12 mouse cellular contexts compared by ENCODE assay signal in the genomic region with DNA sequence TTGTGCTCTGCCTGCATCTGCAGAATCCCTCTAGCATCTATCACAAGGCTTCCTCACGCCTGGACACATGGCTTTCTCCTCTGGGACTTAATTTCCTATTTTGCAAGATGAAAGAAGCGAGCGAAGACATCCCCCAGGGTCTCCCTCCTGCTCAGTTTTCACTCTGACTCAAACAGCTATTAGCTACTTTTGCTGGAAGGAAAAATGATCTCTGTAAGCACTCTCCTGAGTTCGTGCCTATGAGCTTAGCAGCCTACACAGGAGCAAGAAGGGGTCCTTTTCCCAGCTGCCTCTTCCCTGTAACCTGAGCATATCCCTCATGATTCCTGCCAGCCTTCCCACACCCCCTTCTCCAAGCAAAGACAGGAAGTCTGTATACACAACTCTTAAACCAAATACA.
DNase-seq lines count a peak whose midpoint lies in the region; ATAC-seq and TF ChIP-seq lines count a peak whose summit lies in the region.
"Had no signal": no experiment of that assay in that cellular context is flagged by ENCODE, and none has a peak within 500 bp of the region (broad histone marks: within the 10 kb centered on the region; RNA-seq: fewer than 3 reads in every experiment).

No protein-coding gene starts in this region.

- TF ChIP-seq POLR2A in heart, adult 2 months (IDR thresholded peaks at IDR 0.05; ENCODE audit: insufficient read depth, low read depth, low read length): no peak

- H3K27me3 ChIP-seq in kidney, postnatal 0 days (ENCODE audit: insufficient read depth, low read length): no peaks in the 10 kb centered on the region
- no peaks in the 10 kb centered on the region for H3K27me3 ChIP-seq in forebrain, embryonic 13.5 days
- no peaks in the 10 kb centered on the region for H3K27me3 ChIP-seq in limb, embryonic 13.5 days
- H3K27me3 ChIP-seq in neural tube, embryonic 15.5 days (replicated peaks): no peaks in the 10 kb centered on the region
- no peaks in the 10 kb centered on the region for H3K27me3 ChIP-seq in heart, embryonic 12.5 days (replicated peaks)
- H3K27me3 ChIP-seq in intestine, postnatal 0 days (replicated peaks; ENCODE audit: control insufficient read depth, insufficient read depth, low read length): no peaks in the 10 kb centered on the region
- no peaks in the 10 kb centered on the region for H3K27me3 ChIP-seq in heart, adult 2 months (ENCODE audit: control insufficient read depth, insufficient read depth, low read length)
- H3K27me3 ChIP-seq: limb, embryonic 15.5 days had no signal

- ATAC-seq in kidney, postnatal 0 days (replicated peaks; ENCODE audit: low FRiP score, low read depth): no peak
- no peak for ATAC-seq in forebrain, embryonic 13.5 days
- ATAC-seq in limb, embryonic 13.5 days (ENCODE audit: low FRiP score, low read depth): peak; percentile 83
- ATAC-seq in neural tube, embryonic 15.5 days (ENCODE audit: low FRiP score): 0 out of 2 replicates have a peak, but pooled peaks have one; percentile 11
- ATAC-seq in heart, embryonic 12.5 days (ENCODE audit: insufficient number of reproducible peaks, low FRiP score): no peak
- ATAC-seq in intestine, postnatal 0 days: no peak
- ATAC-seq: lung, postnatal 0 days had no signal

- no peak for TF ChIP-seq EP300 in heart, adult 2 months (IDR thresholded peaks at IDR 0.05; ENCODE audit: insufficient read depth, low read depth, low read length)

- intact Hi-C loops in heart, adult 2 months (cut with DNase I): no loop called here

- H3K27ac ChIP-seq in kidney, postnatal 0 days: no peak overlapping the region
- H3K27ac ChIP-seq in forebrain, embryonic 13.5 days: peak overlapping the region; percentile 41; the same call in 1 of the 2 replicates
- H3K27ac ChIP-seq in limb, embryonic 13.5 days: peak overlapping the region; percentile 33; the same call in 1 of the 2 replicates
- peak overlapping the region; percentile 48 for H3K27ac ChIP-seq in neural tube, embryonic 15.5 days (replicated peaks)
- no peak overlapping the region for H3K27ac ChIP-seq in heart, embryonic 12.5 days (ENCODE audit: poor library complexity, severe bottlenecking)
- H3K27ac ChIP-seq in intestine, postnatal 0 days (ENCODE audit: low read depth, low read length): no peak overlapping the region
- no peak overlapping the region for H3K27ac ChIP-seq in heart, adult 2 months
- H3K27ac ChIP-seq: heart, embryonic 10.5 days; limb, embryonic 15.5 days had no signal

- no peak overlapping the region for H3K4me2 ChIP-seq in kidney, postnatal 0 days (ENCODE audit: low read length)
- H3K4me2 ChIP-seq in forebrain, embryonic 13.5 days: no peak overlapping the region
- H3K4me2 ChIP-seq in limb, embryonic 13.5 days (replicated peaks): no peak overlapping the region
- no peak overlapping the region for H3K4me2 ChIP-seq in neural tube, embryonic 15.5 days
- H3K4me2 ChIP-seq in heart, embryonic 12.5 days: no peak overlapping the region
- no peak overlapping the region for H3K4me2 ChIP-seq in intestine, postnatal 0 days (replicated peaks; ENCODE audit: low read depth)
- H3K4me2 ChIP-seq: limb, embryonic 15.5 days had no signal

- no peak overlapping the region for H3K4me3 ChIP-seq in kidney, postnatal 0 days (replicated peaks; ENCODE audit: low read depth, low read length)
- H3K4me3 ChIP-seq in forebrain, embryonic 13.5 days: no peak overlapping the region
- no peak overlapping the region for H3K4me3 ChIP-seq in limb, embryonic 13.5 days
- H3K4me3 ChIP-seq in neural tube, embryonic 15.5 days (replicated peaks): no peak overlapping the region
- no peak overlapping the region for H3K4me3 ChIP-seq in heart, embryonic 12.5 days
- no peak overlapping the region for H3K4me3 ChIP-seq in intestine, postnatal 0 days (ENCODE audit: low read depth, low read length)
- no peak overlapping the region for H3K4me3 ChIP-seq in heart, adult 2 months
- H3K4me3 ChIP-seq: heart, embryonic 10.5 days; limb, embryonic 15.5 days had no signal

- no peak overlapping the region for H3K9ac ChIP-seq in kidney, postnatal 0 days (ENCODE audit: low read depth, low read length)
- H3K9ac ChIP-seq in forebrain, embryonic 13.5 days: no peak overlapping the region
- H3K9ac ChIP-seq in limb, embryonic 13.5 days: no peak overlapping the region
- H3K9ac ChIP-seq in neural tube, embryonic 15.5 days (replicated peaks): no peak overlapping the region
- no peak overlapping the region for H3K9ac ChIP-seq in heart, embryonic 12.5 days
- no peak overlapping the region for H3K9ac ChIP-seq in intestine, postnatal 0 days (ENCODE audit: low read depth, low read length)
- H3K9ac ChIP-seq in heart, adult 2 months (ENCODE audit: low read depth, low read length): no peak overlapping the region
- H3K9ac ChIP-seq: limb, embryonic 15.5 days had no signal

- H3K9me3 ChIP-seq in kidney, postnatal 0 days (replicated peaks; ENCODE audit: low read length): no peaks in the 10 kb centered on the region
- no peaks in the 10 kb centered on the region for H3K9me3 ChIP-seq in forebrain, embryonic 13.5 days (replicated peaks)
- H3K9me3 ChIP-seq in limb, embryonic 13.5 days: peaks cover 6% of the 10 kb centered on the region; the same call in 1 of the 2 replicates
- no peaks in the 10 kb centered on the region for H3K9me3 ChIP-seq in neural tube, embryonic 15.5 days (replicated peaks)
- no peaks in the 10 kb centered on the region for H3K9me3 ChIP-seq in heart, embryonic 12.5 days (replicated peaks)
- no peaks in the 10 kb centered on the region for H3K9me3 ChIP-seq in intestine, postnatal 0 days (ENCODE audit: control insufficient read depth)
- H3K9me3 ChIP-seq: limb, embryonic 15.5 days had no signal

- peak; percentile 50 for DNase-seq in kidney, postnatal 0 days (ENCODE audit: low spot score)
- no peak for DNase-seq in kidney, adult 9 months
- no peak for DNase-seq in heart, adult 2 months
- DNase-seq: thymus, postnatal 14 days had no signal

- 26% methylated on average over 4 of the region's 4 CpGs for WGBS in kidney, postnatal 0 days
- 63% methylated on average over 4 of the region's 4 CpGs for WGBS in forebrain, embryonic 13.5 days
- 17% methylated on average over 4 of the region's 4 CpGs for WGBS in limb, embryonic 13.5 days
- 42% methylated on average over 4 of the region's 4 CpGs for WGBS in neural tube, embryonic 15.5 days
- WGBS in heart, embryonic 12.5 days: 62% methylated on average over 4 of the region's 4 CpGs
- WGBS in intestine, postnatal 0 days: 47% methylated on average over 4 of the region's 4 CpGs
- WGBS in heart, adult 2 months: 58% methylated on average over 4 of the region's 4 CpGs

- TF ChIP-seq CTCF in kidney, postnatal 0 days (IDR thresholded peaks at IDR 0.05; ENCODE audit: low read depth): no peak
- TF ChIP-seq CTCF in intestine, postnatal 0 days (IDR thresholded peaks at IDR 0.05; ENCODE audit: low read depth): no peak
- TF ChIP-seq CTCF in heart, adult 2 months (IDR thresholded peaks at IDR 0.05): no peak

- no peaks in the 10 kb centered on the region for H3K4me1 ChIP-seq in kidney, postnatal 0 days (replicated peaks; ENCODE audit: insufficient read depth, low read length)
- peaks cover 20% of the 10 kb centered on the region for H3K4me1 ChIP-seq in forebrain, embryonic 13.5 days
- H3K4me1 ChIP-seq in limb, embryonic 13.5 days: peaks cover 18% of the 10 kb centered on the region
- peaks cover 32% of the 10 kb centered on the region for H3K4me1 ChIP-seq in neural tube, embryonic 15.5 days
- H3K4me1 ChIP-seq in heart, embryonic 12.5 days (replicated peaks): no peaks in the 10 kb centered on the region
- no peaks in the 10 kb centered on the region for H3K4me1 ChIP-seq in intestine, postnatal 0 days (replicated peaks; ENCODE audit: control insufficient read depth, insufficient read depth, low read length)
- no peaks in the 10 kb centered on the region for H3K4me1 ChIP-seq in heart, adult 2 months (ENCODE audit: control insufficient read depth, insufficient read depth, low read length)
- H3K4me1 ChIP-seq: heart, embryonic 10.5 days had no signal

- no peaks in the 10 kb centered on the region for H3K36me3 ChIP-seq in kidney, postnatal 0 days (ENCODE audit: insufficient read depth, low read length)
- H3K36me3 ChIP-seq in forebrain, embryonic 13.5 days (ENCODE audit: poor library complexity, severe bottlenecking): no peaks in the 10 kb centered on the region
- H3K36me3 ChIP-seq in limb, embryonic 13.5 days: no peaks in the 10 kb centered on the region
- peaks cover 2% of the 10 kb centered on the region; the same call in 1 of the 2 replicates for H3K36me3 ChIP-seq in neural tube, embryonic 15.5 days
- no peaks in the 10 kb centered on the region for H3K36me3 ChIP-seq in heart, embryonic 12.5 days
- no peaks in the 10 kb centered on the region for H3K36me3 ChIP-seq in intestine, postnatal 0 days (ENCODE audit: control insufficient read depth, insufficient read depth)
- no peaks in the 10 kb centered on the region for H3K36me3 ChIP-seq in heart, adult 2 months (ENCODE audit: control insufficient read depth, insufficient read depth, low read length)
- H3K36me3 ChIP-seq: heart, embryonic 10.5 days; limb, embryonic 15.5 days had no signal

- H3K79me2 ChIP-seq in heart, adult 2 months (replicated peaks; ENCODE audit: control insufficient read depth, insufficient read depth, low read length): no peaks in the 10 kb centered on the region

Comparison
In these comparisons a context has a peak if more than half of its experiments do, and no peak if none do; other contexts are left out.
1. ATAC-seq: peak in limb, embryonic 13.5 days (single experiment) and neural tube, embryonic 15.5 days (single experiment); none in kidney, postnatal 0 days (single experiment), forebrain, embryonic 13.5 days (single experiment), heart, embryonic 12.5 days (single experiment) and intestine, postnatal 0 days (single experiment).
2. H3K27ac ChIP-seq: peak in forebrain, embryonic 13.5 days (single experiment), limb, embryonic 13.5 days (single experiment) and neural tube, embryonic 15.5 days (single experiment); none in kidney, postnatal 0 days (single experiment), heart, embryonic 12.5 days (single experiment), intestine, postnatal 0 days (single experiment) and heart, adult 2 months (single experiment).